In the genomic region with DNA sequence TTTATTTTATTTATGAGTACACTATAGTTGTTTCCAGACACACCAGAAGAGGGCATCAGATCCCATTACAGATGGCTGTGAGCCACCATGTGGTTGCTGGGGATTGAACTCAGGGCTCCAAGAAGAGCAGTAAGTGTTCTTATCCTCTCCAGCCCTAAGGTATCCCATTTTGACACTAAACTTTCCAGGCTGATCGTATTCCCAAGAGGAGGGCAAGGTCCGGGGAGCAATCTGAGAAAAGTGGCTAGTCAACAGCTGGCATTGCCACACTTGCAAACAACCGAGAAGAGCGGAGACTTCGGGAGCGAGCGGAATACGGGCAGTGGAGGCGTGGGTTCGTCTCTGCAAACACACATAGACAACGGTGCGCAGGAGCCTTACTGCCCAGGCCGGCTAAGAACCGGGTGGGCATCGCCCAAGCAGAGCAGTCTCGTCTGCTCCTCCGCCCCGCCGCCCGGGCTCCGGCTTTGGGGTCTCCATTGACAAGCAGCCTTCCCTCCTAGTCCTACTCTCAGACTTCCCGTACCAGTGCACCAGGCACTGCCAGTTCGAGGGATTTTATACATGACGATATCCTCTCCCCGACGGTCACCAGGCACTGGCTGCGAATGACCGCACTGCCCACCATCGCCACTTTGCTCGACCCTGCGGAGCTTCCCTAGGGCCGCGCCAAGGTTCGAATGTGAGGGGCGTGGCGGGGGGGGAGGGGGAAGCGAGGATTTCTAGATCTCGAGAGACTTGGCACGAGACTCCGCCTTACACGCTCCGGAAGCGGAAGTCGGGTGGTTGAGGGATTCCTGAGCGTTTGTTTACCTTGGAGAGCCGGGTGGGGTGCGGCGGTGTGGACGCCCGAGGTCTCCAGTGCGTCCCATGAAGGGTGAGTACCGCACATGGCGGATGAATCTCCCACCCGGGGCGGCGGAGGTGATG, we compare ENCODE assay signal across 1 mouse cellular context.
TF ChIP-seq lines count a peak whose summit lies in the region.

A gene (plus strand): TSS at position 746 of the 930 bp plus-strand sequence.

TF ChIP-seq in CH12.LX, 34 proteins besides CTCF, POLR2A, EP300 and RAD21:
- TF ChIP-seq UBTF (IDR thresholded peaks at IDR 0.05; ENCODE audit: low read depth, low read length) (peak; percentile 64; the same call in 1 of the 2 replicates), BHLHE40 (IDR thresholded peaks at IDR 0.05; ENCODE audit: low read depth, low read length) (peak; percentile 68), RCOR1 (conservative IDR thresholded peaks at IDR 0.05; ENCODE audit: low read depth, low read length) (no peak), IRF4 (IDR thresholded peaks at IDR 0.05; ENCODE audit: low read depth, low read length) (peak; percentile 67; the same call in 1 of the 2 replicates), POLR2AphosphoS2 (IDR thresholded peaks at IDR 0.05; ENCODE audit: low read depth, low read length) (no peak; the same call in 1 of the 2 replicates), TCF12 (IDR thresholded peaks at IDR 0.05; ENCODE audit: low read depth, low read length) (peak; percentile 71), MYC (IDR thresholded peaks at IDR 0.05; ENCODE audit: low read depth, low read length) (peak; percentile 87), NELFE (IDR thresholded peaks at IDR 0.05; ENCODE audit: low read depth, low read length) (peak; percentile 68), PAX5 (IDR thresholded peaks at IDR 0.05; ENCODE audit: low read length) (no peak), MAFK (IDR thresholded peaks at IDR 0.05; ENCODE audit: insufficient replicate concordance, low read length) (no peak), TBP (conservative IDR thresholded peaks at IDR 0.05; ENCODE audit: low read depth, low read length) (0 out of 2 replicates have a peak, but pooled peaks have one; percentile 24), MAX (IDR thresholded peaks at IDR 0.05; ENCODE audit: low read length) (peak; percentile 36; the same call in 1 of the 2 replicates), MEF2A (IDR thresholded peaks at IDR 0.05; ENCODE audit: borderline replicate concordance, low read depth, low read length) (no peak), KAT2A (IDR thresholded peaks at IDR 0.05; ENCODE audit: insufficient replicate concordance, low read length) (peak; percentile 75; the same call in 1 of the 2 replicates), ELF1 (IDR thresholded peaks at IDR 0.05; ENCODE audit: low read depth, low read length) (peak; percentile 94), ZMIZ1 (IDR thresholded peaks at IDR 0.05; ENCODE audit: low read depth, low read length) (no peak; the same call in 1 of the 2 replicates), SMC3 (IDR thresholded peaks at IDR 0.05; ENCODE audit: low read depth, low read length) (peak; percentile 24; the same call in 1 of the 2 replicates), ZC3H11A (IDR thresholded peaks at IDR 0.05; ENCODE audit: low read depth, low read length) (no peak), SIN3A (IDR thresholded peaks at IDR 0.05; ENCODE audit: low read length) (no peak; the same call in none of the 2 replicates), CHD2 (IDR thresholded peaks at IDR 0.05; ENCODE audit: low read length) (peak; percentile 99), MAZ (IDR thresholded peaks at IDR 0.05; ENCODE audit: low read depth, low read length) (0 out of 2 replicates have a peak, but pooled peaks have one; percentile 36), ZKSCAN1 (IDR thresholded peaks at IDR 0.05; ENCODE audit: borderline replicate concordance, low read depth, low read length) (no peak), HCFC1 (IDR thresholded peaks at IDR 0.05; ENCODE audit: low read depth, low read length) (peak; percentile 89)
